Mouse (Mus musculus) bone marrow macrophage, adult 2 months (primary cell): ENCODE data around the gene Got2.
"Not testable (repeated sequence)": the region's sequence is repeated elsewhere in the genome, so short reads cannot be mapped to it uniquely, and the experiment has no call there.

Experiments used
- CTCF ChIP-seq: IDR thresholded peaks from 2 replicates; pipeline ENCODE4 v1.5.1; 2012; ENCODE audit warnings: low read depth, mild to moderate bottlenecking, low read length, moderate library complexity
- POLR2A ChIP-seq: IDR thresholded peaks from 2 replicates; pipeline ENCODE4 v1.6.1; 2012; ENCODE audit warnings: mild to moderate bottlenecking, low read depth, low read length, borderline replicate concordance

GRCm38 (mm10) chr8:95864851-95865250 is 23.5 kb downstream of the Got2 start:
- not testable (repeated sequence) for TF ChIP-seq CTCF, POLR2A
